Mouse (Mus musculus) ES-Bruce4 (cell line): Measurements from ENCODE around the gene Gm43064.

Source experiments
- CTCF ChIP-seq: IDR thresholded peaks from one replicate; pipeline ENCODE4 v1.8.1; 2011; ENCODE audit warnings: low read depth, low read length
- EP300 ChIP-seq: IDR thresholded peaks from 2 replicates; pipeline ENCODE4 v1.6.1; 2011; ENCODE audit warnings: low read depth, low read length; ENCODE audit not compliant: insufficient read depth
- POLR2A ChIP-seq: IDR thresholded peaks from one replicate; pipeline ENCODE4 v1.8.1; 2011; ENCODE audit warnings: low read length; ENCODE audit not compliant: insufficient read depth

- TF ChIP-seq POLR2A (no peak), EP300 (no peak), CTCF (no peak)
Measured at GRCm38 (mm10) chr3:103780777-103781176, 28.6 kb upstream of the Gm43064 start.
